Mouse (Mus musculus): ENCODE data around the gene Zbtb11. TPM values are rescaled to one million over a fixed set of nuclear protein-coding genes. Genes with fewer than 3 reads are reported as not detected.

Zbtb11 gene
- 5.0 TPM for polyA plus RNA-seq (2015; fragmentation: Illumina TruSeq; extraction: RNeasy Lipid Tissue Mini Kit (QIAGEN cat#74804); ENCODE audit: insufficient read depth, low read depth, low replicate concordance)

DNA sequence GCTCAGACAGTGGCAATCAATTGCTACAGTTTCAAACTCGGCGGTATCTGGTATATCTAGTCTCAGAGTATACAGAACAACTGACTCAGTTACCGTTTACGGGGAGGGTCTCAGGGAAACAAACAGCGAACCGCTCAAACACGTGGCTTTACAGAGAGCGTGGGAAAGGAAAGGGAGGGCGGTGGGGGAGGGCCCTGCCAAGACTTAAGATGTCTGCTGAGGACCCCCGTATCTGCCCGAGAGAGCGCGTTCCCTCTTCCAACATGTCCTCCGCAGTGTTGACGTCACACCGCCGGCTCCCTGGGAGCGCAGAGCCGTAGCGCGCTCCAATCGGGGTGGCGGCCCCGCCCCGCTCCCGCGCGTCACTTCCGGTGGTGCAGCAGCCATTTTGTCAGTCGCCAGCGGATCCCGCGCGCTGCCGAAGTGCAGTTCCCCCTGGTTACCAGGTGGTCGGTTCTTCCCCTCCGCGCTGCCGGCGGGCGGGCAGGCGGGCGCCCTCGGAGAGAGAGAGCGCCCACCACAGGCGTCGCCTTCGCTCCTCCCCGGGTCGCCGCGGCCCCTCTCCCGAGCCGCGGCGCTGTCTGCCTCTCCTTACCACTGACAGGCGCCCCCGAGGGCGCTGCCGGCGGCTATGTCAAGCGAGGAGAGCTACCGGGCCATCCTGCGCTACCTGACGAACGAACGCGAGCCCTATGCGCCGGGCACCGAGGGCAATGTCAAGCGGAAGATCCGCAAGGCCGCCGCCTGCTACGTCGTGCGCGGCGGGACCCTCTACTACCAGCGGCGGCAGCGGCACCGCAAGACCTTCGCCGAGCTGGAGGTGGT lies at the start of gene Zbtb11:
Gene Zbtb11 (plus strand): TSS at position 453 of the 825 bp plus-strand sequence.

GRCm38 (mm10) chr16:55934453-55935037 lies 39.1 kb upstream of the Zbtb11 start, which contains the start of gene Cep97:
Gene Cep97, minus strand, starts transcription at chr16:55934855.

DNA sequence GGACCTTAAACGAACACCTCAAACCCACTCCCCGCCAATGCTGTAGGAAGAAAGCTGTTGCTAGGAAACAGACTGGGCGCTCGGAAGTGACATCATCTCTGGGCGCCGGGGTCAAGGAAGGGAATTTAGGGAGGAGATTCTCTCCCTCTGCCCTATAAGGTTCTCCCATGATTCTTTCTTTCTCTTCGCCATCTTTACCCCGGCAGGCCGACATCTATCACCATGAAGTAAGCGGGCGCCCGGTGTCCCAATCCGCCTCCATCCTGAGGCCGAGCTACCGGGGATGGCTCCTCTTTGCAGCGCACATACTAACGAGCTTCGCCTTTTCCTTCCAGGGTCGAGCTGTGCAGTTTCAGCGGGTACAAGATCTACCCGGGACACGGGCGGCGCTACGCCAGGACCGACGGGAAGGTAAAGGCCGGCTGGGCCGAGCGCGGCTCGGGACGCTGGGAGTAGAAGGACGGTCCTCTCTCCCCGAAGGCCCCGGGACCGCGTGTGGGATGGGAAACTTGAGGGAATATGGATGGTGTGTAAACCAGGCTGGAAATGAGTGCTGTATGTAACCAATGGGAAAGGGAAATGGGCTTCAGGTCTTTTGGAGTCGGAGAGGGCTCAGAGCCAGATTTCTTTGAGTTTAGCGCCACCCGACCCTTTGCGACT lies 7.3 kb upstream of the Zbtb11 start, which contains the start of gene Rpl24:
Gene Rpl24 (plus strand): TSS at position 64 of the 660 bp plus-strand sequence.

GRCm38 (mm10) chr16:56029661-56030082 lies 56.0 kb downstream of the Zbtb11 start, which contains the start of gene Pcnp:
Gene Pcnp, minus strand, starts transcription at chr16:56029739.

GRCm38 (mm10) chr16:56037138-56038010 lies 63.7 kb downstream of the Zbtb11 start, which contains the start of gene Trmt10c:
Gene Trmt10c, minus strand, starts transcription at chr16:56037819.

GRCm38 (mm10) chr16:56048038-56048437 lies 74.4 kb downstream of the Zbtb11 start, which contains the start of gene Senp7:
Gene Senp7, plus strand, starts transcription at chr16:56048338.

Other genes with a start within 250 kb of the Zbtb11 start
- 9.3 TPM for gene Nfkbiz, start 135.0 kb upstream of the Zbtb11 start, polyA plus RNA-seq (2015; fragmentation: Illumina TruSeq; extraction: RNeasy Lipid Tissue Mini Kit (QIAGEN cat#74804); ENCODE audit: insufficient read depth, low read depth, low replicate concordance)
- 0.41 TPM for gene Nxpe3, start 78.6 kb upstream of the Zbtb11 start, polyA plus RNA-seq (2015; fragmentation: Illumina TruSeq; extraction: RNeasy Lipid Tissue Mini Kit (QIAGEN cat#74804); ENCODE audit: insufficient read depth, low read depth, low replicate concordance)
- 1.7 TPM for gene Cep97, start 39.0 kb upstream of the Zbtb11 start, polyA plus RNA-seq (2015; fragmentation: Illumina TruSeq; extraction: RNeasy Lipid Tissue Mini Kit (QIAGEN cat#74804); ENCODE audit: insufficient read depth, low read depth, low replicate concordance)
- 325 TPM for gene Rpl24, start 7.6 kb upstream of the Zbtb11 start, polyA plus RNA-seq (2015; fragmentation: Illumina TruSeq; extraction: RNeasy Lipid Tissue Mini Kit (QIAGEN cat#74804); ENCODE audit: insufficient read depth, low read depth, low replicate concordance)
- gene Pcnp, start 55.9 kb downstream of the Zbtb11 start, polyA plus RNA-seq (2015; fragmentation: Illumina TruSeq; extraction: RNeasy Lipid Tissue Mini Kit (QIAGEN cat#74804); ENCODE audit: insufficient read depth, low read depth, low replicate concordance), result 29.1 TPM
- 1.9 TPM for gene Trmt10c, start 63.9 kb downstream of the Zbtb11 start, polyA plus RNA-seq (2015; fragmentation: Illumina TruSeq; extraction: RNeasy Lipid Tissue Mini Kit (QIAGEN cat#74804); ENCODE audit: insufficient read depth, low read depth, low replicate concordance)
- 6.4 TPM for gene Senp7, start 74.5 kb downstream of the Zbtb11 start, polyA plus RNA-seq (2015; fragmentation: Illumina TruSeq; extraction: RNeasy Lipid Tissue Mini Kit (QIAGEN cat#74804); ENCODE audit: insufficient read depth, low read depth, low replicate concordance)
- not detected for gene Impg2, start 230.4 kb downstream of the Zbtb11 start, polyA plus RNA-seq (2015; fragmentation: Illumina TruSeq; extraction: RNeasy Lipid Tissue Mini Kit (QIAGEN cat#74804); ENCODE audit: insufficient read depth, low read depth, low replicate concordance)

All from pancreas, adult 10 weeks (tissue).